ENCODE assay signal across 10 mouse cellular contexts in the genomic region with DNA sequence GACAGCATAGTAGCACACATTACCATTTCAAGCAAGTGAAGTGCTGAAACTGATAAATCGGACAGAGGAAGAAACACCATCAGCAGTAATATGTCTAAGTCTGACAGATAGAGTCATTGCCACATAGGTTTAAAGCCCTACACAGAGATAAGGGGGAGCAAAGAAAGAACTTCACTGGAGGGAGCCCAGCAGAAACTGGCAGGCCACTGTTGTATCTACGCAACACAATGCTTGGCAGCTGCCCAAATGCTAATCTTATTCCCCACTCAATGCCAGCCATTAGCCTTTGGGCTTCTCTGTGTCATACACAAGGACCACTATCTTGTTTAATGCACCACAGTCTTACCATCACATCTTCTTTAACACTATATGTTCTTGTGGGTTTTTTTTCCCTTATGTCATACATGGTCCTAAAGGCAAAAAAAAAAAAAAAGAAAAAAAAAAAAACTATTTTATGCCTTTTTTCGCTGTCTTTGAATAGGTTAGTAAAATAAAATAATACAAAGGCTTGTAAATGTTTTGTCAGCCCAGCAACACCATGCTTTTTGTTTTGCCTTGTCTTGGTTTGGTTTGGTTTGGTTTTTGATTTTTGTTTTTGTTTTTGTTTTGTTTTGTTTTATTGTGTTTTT.
A peak's percentile ranks its signal among the peaks of the same experiment; 100 is the strongest.
DNase-seq lines count a peak whose midpoint lies in the region; ATAC-seq lines count a peak whose summit lies in the region.
"Had no signal": no experiment of that assay in that cellular context is flagged by ENCODE, and none has a peak within 500 bp of the region (broad histone marks: within the 10 kb centered on the region; RNA-seq: fewer than 3 reads in every experiment).

No protein-coding gene starts in this region.

- no peaks in the 10 kb centered on the region for H3K36me3 ChIP-seq in heart, embryonic 11.5 days (ENCODE audit: control insufficient read depth, insufficient read depth, low read length)
- H3K36me3 ChIP-seq: liver, embryonic 15.5 days; stomach, embryonic 15.5 days had no signal

- no peak overlapping the region for H3K9ac ChIP-seq in heart, embryonic 11.5 days (ENCODE audit: low read depth, low read length)
- H3K9ac ChIP-seq: liver, embryonic 15.5 days; stomach, embryonic 15.5 days had no signal

- intact Hi-C loops in left cerebral cortex, postnatal 14 days (cut with DNase I): no loop called here

- H3K4me2 ChIP-seq in heart, embryonic 11.5 days: no peak overlapping the region
- H3K4me2 ChIP-seq: liver, embryonic 15.5 days; stomach, embryonic 15.5 days had no signal

- H3K4me1 ChIP-seq in heart, embryonic 11.5 days (ENCODE audit: control insufficient read depth, insufficient read depth, low read length): peaks cover 3% of the 10 kb centered on the region; the same call in 1 of the 2 replicates
- H3K4me1 ChIP-seq: liver, embryonic 15.5 days; stomach, embryonic 15.5 days had no signal

- peak; percentile 27 for DNase-seq in adrenal gland, adult 2 months
- no peak for DNase-seq in adrenal gland, adult 18-20 months (ENCODE audit: low spot score in 2 of 2)
- peak; percentile 16 for DNase-seq in layer of hippocampus, adult 11-12 months (ENCODE audit: low spot score)
- DNase-seq in layer of hippocampus, postnatal 36 days: no peak
- peak; percentile 73 for DNase-seq in lung, postnatal 10 days
- no peak for DNase-seq in left cerebral cortex, postnatal 14 days (ENCODE audit: low spot score in 2 of 2)
- DNase-seq in frontal cortex, postnatal 10 days (ENCODE audit: low spot score in 2 of 2): no peak

- 43% methylated on average over 3 of the region's 3 CpGs for WGBS in heart, embryonic 11.5 days (ENCODE audit: insufficient replicate concordance)

- ATAC-seq in heart, embryonic 11.5 days (replicated peaks; ENCODE audit: insufficient number of reproducible peaks, low FRiP score, low TSS enrichment): peak; percentile 74

- H3K4me3 ChIP-seq in heart, embryonic 11.5 days (ENCODE audit: low read depth, low read length): no peak overlapping the region
- H3K4me3 ChIP-seq: liver, embryonic 15.5 days; stomach, embryonic 15.5 days had no signal

- no peaks in the 10 kb centered on the region for H3K27me3 ChIP-seq in heart, embryonic 11.5 days (ENCODE audit: control insufficient read depth, insufficient read depth, low read length)
- H3K27me3 ChIP-seq: liver, embryonic 15.5 days; stomach, embryonic 15.5 days had no signal

- no peaks in the 10 kb centered on the region for H3K9me3 ChIP-seq in heart, embryonic 11.5 days (replicated peaks; ENCODE audit: control insufficient read depth, low read length)
- H3K9me3 ChIP-seq: liver, embryonic 15.5 days; stomach, embryonic 15.5 days had no signal

- no peak overlapping the region for H3K27ac ChIP-seq in heart, embryonic 11.5 days (ENCODE audit: low read depth, low read length)
- H3K27ac ChIP-seq: liver, embryonic 15.5 days; stomach, embryonic 15.5 days had no signal

Comparison
In these comparisons a context has a peak if more than half of its experiments do, and no peak if none do; other contexts are left out.
1. DNase-seq: peak in adrenal gland, adult 2 months (single experiment), layer of hippocampus, adult 11-12 months (single experiment) and lung, postnatal 10 days (single experiment); none in adrenal gland, adult 18-20 months (0 of 2), layer of hippocampus, postnatal 36 days (0 of 2), left cerebral cortex, postnatal 14 days (0 of 2) and frontal cortex, postnatal 10 days (0 of 2).